Mouse (Mus musculus) midbrain, postnatal 0 days (tissue): ENCODE measurements at regions not wholly inside any gene's neighbourhood (a gene's known extent, or its start where the extent isn't known, plus 50 kb on each side); places are given as distances from the start of the nearest gene placed in this dataset.

ENCODE experiments used
- ATAC-seq: fragments of 200-750 bp; cut with Nextera tagmentation; 2 replicates; pipeline ENCODE4 v1.8.0; 2017; ENCODE audit warnings: moderate number of reproducible peaks, mild to moderate bottlenecking, moderate TSS enrichment, moderate library complexity; ENCODE audit not compliant: low FRiP score
- DNase-seq: peaks from one replicate; pipeline ENCODE4 v3.0.0-alpha.2; 2015; ENCODE audit warnings: low spot score
- H3K27ac ChIP-seq: fragments of 300-500 bp; sonication (generic); 2 replicates; pipeline ENCODE4 v1.5.1; 2014; ENCODE audit warnings: low read depth, mild to moderate bottlenecking, low read length, mixed read lengths
- H3K27me3 ChIP-seq: fragments of 300-500 bp; sonication (generic); 2 replicates; pipeline ENCODE4 v1.6.1; 2014; ENCODE audit warnings: low read length, control low read depth, mixed read lengths; ENCODE audit not compliant: insufficient read depth
- H3K36me3 ChIP-seq: fragments of 300-500 bp; sonication (generic); 2 replicates; pipeline ENCODE4 v1.6.1; 2014; ENCODE audit warnings: low read length, control low read depth, mixed read lengths; ENCODE audit not compliant: insufficient read depth
- H3K4me1 ChIP-seq: fragments of 300-500 bp; sonication (generic); 2 replicates; pipeline ENCODE4 v1.6.1; 2014; ENCODE audit warnings: mild to moderate bottlenecking, control low read depth, antibody characterized with exemption, low read length, mixed read lengths; ENCODE audit not compliant: insufficient read depth
- H3K4me2 ChIP-seq: fragments of 300-500 bp; sonication (generic); 2 replicates; pipeline ENCODE4 v1.6.1; 2014; ENCODE audit warnings: low read depth, mild to moderate bottlenecking, low read length, mixed read lengths; ENCODE audit not compliant: poor library complexity, severe bottlenecking
- H3K4me3 ChIP-seq: fragments of 300-500 bp; sonication (generic); 2 replicates; pipeline ENCODE4 v1.5.1; 2014; ENCODE audit warnings: low read depth, mild to moderate bottlenecking, low read length, moderate library complexity
- H3K9ac ChIP-seq: fragments of 300-500 bp; sonication (generic); replicated peaks from 2 replicates; pipeline ENCODE4 v1.6.1; 2014; ENCODE audit warnings: mild to moderate bottlenecking, low read length, moderate library complexity, mixed read lengths; ENCODE audit not compliant: poor library complexity, severe bottlenecking
- H3K9me3 ChIP-seq: fragments of 300-500 bp; sonication (generic); 2 replicates; pipeline ENCODE4 v1.6.1; 2016; ENCODE audit warnings: low read length, control low read depth
- CTCF ChIP-seq: IDR thresholded peaks from 2 replicates; pipeline ENCODE4 v1.5.1; 2016; ENCODE audit warnings: antibody characterized with exemption, mild to moderate bottlenecking
- WGBS: fragments of 180-500 bp; shearing (Covaris S2); extraction: QIAGEN DNeasy Blood & Tissue Kit; methylation state at CpG from one replicate; pipeline ENCODE4 v1.1.7; 2014; 5-methylcytosine and 5-hydroxymethylcytosine counted together

DNA sequence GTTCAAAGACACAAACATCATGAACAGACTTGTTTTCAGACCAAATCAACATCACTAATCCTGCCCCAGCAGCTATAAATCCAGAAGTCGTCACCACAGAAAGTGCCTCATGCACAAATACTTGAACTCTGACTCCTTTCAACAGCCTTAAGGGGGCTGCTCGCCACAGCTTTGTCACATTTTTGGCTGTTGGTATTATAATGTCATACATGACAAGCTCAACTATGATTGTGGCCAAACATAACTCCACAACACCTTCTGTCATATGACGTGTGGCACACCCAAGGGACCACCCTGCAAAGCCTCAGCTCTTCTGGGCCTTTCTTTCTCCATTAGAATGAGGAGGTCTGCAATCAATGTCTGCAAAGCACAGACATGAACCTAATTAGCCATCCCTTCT, 209.1 kb downstream of the Mtx2 start:
- Histone ChIP-seq H3K27ac (no peak overlapping the region), H3K36me3 (no peaks in the 10 kb centered on the region), H3K9me3 (no peaks in the 10 kb centered on the region), H3K4me1 (no peaks in the 10 kb centered on the region), H3K4me2 (no peak overlapping the region), H3K27me3 (no peaks in the 10 kb centered on the region), H3K9ac (no peak overlapping the region), H3K4me3 (no peak overlapping the region)
- no peak for TF ChIP-seq CTCF
- DNase-seq (no peak), ATAC-seq (no peak)
- WGBS: 72% methylated on average over 3 of the region's 3 CpGs

DNA sequence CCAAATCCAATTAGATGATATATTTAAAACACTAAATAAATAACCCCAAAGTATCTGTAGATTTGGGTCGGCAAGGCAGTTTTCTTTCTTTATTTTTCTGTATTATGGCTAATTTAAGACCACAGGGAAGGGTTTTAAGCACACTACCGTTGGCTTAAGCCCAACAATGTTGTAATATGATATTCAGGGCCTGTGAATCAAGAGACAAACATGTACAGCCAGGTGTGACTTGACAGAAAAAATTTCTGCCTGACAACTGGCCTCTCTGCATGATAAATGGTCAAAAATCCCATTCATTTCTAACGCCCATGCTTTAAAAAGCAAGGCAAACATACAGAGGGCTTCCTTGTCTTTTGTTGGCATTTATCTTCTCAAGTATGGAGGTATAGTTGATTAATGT, 213.5 kb downstream of the Mtx2 start:
- Histone ChIP-seq H3K27ac (no peak overlapping the region), H3K27me3 (no peaks in the 10 kb centered on the region), H3K9me3 (no peaks in the 10 kb centered on the region), H3K9ac (no peak overlapping the region), H3K4me1 (no peaks in the 10 kb centered on the region), H3K4me3 (no peak overlapping the region), H3K4me2 (no peak overlapping the region), H3K36me3 (no peaks in the 10 kb centered on the region)
- 72% methylated on average over 3 of the region's 3 CpGs for WGBS
- no peak for ATAC-seq
- no peak for TF ChIP-seq CTCF
- no peak for DNase-seq

DNA sequence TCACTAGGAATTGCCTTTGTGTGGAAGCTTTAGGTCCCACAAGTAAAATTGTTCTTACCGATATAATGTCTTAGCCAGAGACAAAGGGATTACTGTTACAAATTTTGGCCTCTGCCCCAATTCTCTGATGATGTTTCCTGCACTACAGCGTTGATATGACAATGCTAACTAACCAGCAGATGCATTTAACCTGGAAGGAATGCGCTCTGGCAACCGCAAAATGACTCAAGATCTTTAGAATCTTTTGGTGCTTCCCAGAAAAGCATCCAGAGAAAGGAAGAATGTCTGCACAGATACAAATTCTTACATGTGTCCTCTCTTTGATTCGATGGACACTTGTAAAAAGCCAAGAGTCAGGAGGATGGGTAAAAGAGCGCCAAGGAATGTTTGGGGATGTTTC, 221.3 kb downstream of the Mtx2 start:
- no peak for ATAC-seq
- H3K36me3 ChIP-seq: no peaks in the 10 kb centered on the region
- H3K4me2 ChIP-seq: no peak overlapping the region
- H3K9ac ChIP-seq: no peak overlapping the region
- H3K27me3 ChIP-seq: no peaks in the 10 kb centered on the region
- no peaks in the 10 kb centered on the region for H3K4me1 ChIP-seq
- H3K4me3 ChIP-seq: no peak overlapping the region
- no peaks in the 10 kb centered on the region for H3K9me3 ChIP-seq
- 78% methylated on average over 6 of the region's 6 CpGs for WGBS
- no peak for TF ChIP-seq CTCF
- no peak overlapping the region for H3K27ac ChIP-seq
- no peak for DNase-seq

DNA sequence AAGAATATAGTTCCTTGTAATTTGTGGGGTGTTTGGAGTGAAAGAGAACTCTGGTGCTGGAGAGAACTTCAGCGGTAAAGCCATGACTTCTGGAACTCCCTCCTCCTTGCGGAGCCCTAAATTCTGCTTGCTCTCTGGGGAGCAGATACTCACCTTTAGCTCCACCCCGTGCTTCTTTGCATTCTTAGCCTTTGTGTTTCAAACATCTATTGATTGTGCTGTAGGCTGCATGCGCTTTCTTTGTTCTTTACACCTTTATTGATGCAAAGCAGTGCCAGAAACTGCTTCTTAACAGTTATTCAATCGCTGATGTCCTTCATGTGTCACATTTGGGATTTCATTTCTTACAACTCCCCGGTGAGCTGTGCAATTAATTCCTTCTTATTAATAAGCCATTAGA, 222.5 kb downstream of the Mtx2 start:
- ATAC-seq: no peak
- Histone ChIP-seq H3K4me1 (no peaks in the 10 kb centered on the region), H3K27me3 (no peaks in the 10 kb centered on the region), H3K4me2 (no peak overlapping the region), H3K9me3 (no peaks in the 10 kb centered on the region), H3K36me3 (no peaks in the 10 kb centered on the region), H3K27ac (no peak overlapping the region), H3K9ac (no peak overlapping the region), H3K4me3 (no peak overlapping the region)
- WGBS: 34% methylated on average over 6 of the region's 6 CpGs
- TF ChIP-seq CTCF: no peak
- DNase-seq: no peak

GRCm38 (mm10) chr2:75054474-75055186, 229.0 kb downstream of the Mtx2 start:
- Histone ChIP-seq H3K27ac (no peak overlapping the region), H3K4me1 (0 out of 2 replicates have a peak, but pooled peaks cover 1% of the 10 kb centered on the region), H3K4me2 (peak overlapping the region; percentile 50), H3K9ac (no peak overlapping the region), H3K27me3 (no peaks in the 10 kb centered on the region), H3K9me3 (no peaks in the 10 kb centered on the region), H3K4me3 (peak overlapping the region; percentile 30), H3K36me3 (no peaks in the 10 kb centered on the region)
- WGBS: 25% methylated on average over 14 of the region's 14 CpGs
- ATAC-seq (peak; percentile 63; the same call in 1 of the 2 replicates), DNase-seq (peak; percentile 28)
- no peak for TF ChIP-seq CTCF

- no peak; the same call in 1 of the 2 replicates for ATAC-seq
Measured at GRCm38 (mm10) chr2:75055187-75055543, 229.6 kb downstream of the Mtx2 start.

More at GRCm38 (mm10) chr2:75055187-75055543, 229.6 kb downstream of the Mtx2 start:
- Histone ChIP-seq H3K4me1 (0 out of 2 replicates have a peak, but pooled peaks cover 4% of the 10 kb centered on the region), H3K9me3 (no peaks in the 10 kb centered on the region), H3K9ac (no peak overlapping the region), H3K4me3 (peak overlapping the region; percentile 30), H3K27me3 (no peaks in the 10 kb centered on the region), H3K27ac (no peak overlapping the region), H3K4me2 (peak overlapping the region; percentile 50), H3K36me3 (no peaks in the 10 kb centered on the region)
- 0% methylated on average over 6 of the region's 6 CpGs for WGBS
- DNase-seq: peak; percentile 80
- TF ChIP-seq CTCF: peak; percentile 94
